In the genomic region with DNA sequence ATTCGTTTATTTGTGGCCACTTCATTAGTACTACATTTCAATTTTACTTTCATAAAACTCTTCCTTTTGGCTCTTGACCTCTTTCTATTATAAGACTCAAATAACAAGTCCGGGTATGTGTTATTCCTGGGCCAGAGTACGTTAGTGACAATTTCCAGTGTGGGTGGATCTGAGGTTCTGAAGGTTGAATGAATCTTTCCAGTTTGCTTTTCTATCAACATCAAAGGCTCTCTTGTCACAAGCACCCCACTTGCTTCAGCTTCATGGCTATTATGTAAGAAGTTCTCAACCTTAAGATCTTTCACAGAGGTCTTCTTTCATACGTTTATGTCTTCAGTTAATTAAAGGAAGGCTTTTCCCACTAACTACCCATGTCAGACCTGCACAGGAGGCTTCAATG, we compare ENCODE assay signal across 21 mouse cellular contexts. TPM values are rescaled to one million over a fixed set of nuclear protein-coding genes. Genes with fewer than 3 reads are reported as not detected.
DNase-seq lines count a peak whose midpoint lies in the region; ATAC-seq lines count a peak whose summit lies in the region.
"Had no signal": no experiment of that assay in that cellular context is flagged by ENCODE, and none has a peak within 500 bp of the region (broad histone marks: within the 10 kb centered on the region; RNA-seq: fewer than 3 reads in every experiment).

No protein-coding gene starts in this region.

- peak; percentile 51 for DNase-seq in CD4-positive, CD25-positive, alpha-beta regulatory T cell, adult 2 months (ENCODE audit: low read depth, low spot score)
- DNase-seq in T-cell, adult 2 months (ENCODE audit: low spot score), result peak; percentile 33
- peak; percentile 33 for DNase-seq in induced T-regulatory cell, adult 2 months (ENCODE audit: low read depth)
- DNase-seq in c-Kit-positive CD71-positive TER-119-positive erythroid progenitor cells, embryonic 14.5 days (ENCODE audit: low spot score), result no peak
- no peak for DNase-seq in testis, postnatal 10 days (ENCODE audit: low spot score)
- no peak for DNase-seq in gastrocnemius, postnatal 25 days
- DNase-seq: adrenal gland, adult 8-10 months; adrenal gland, postnatal 14 days; adrenal gland, postnatal 36 days; cerebellum, adult 11 months; cerebellum, adult 18-20 months; cerebellum, adult 8-10 months; cerebellum, adult 9-11 months; cerebellum, postnatal 14 days; cerebellum, postnatal 36 days; embryo, embryonic 11 days; forebrain, postnatal 0 days had no signal

- ATAC-seq in erythroblast, adult 5-6 weeks (replicated peaks; ENCODE audit: low FRiP score, poor library complexity, severe bottlenecking), result no peak
- ATAC-seq: forebrain, embryonic 13.5 days; forebrain, embryonic 15.5 days; forebrain, postnatal 0 days; Patski had no signal

RNA-seq across cellular contexts. Expression of a gene that starts 47.2 kb away (rescaled TPM):
- 42.3 and 66.0 TPM in 2 replicates for total RNA-seq in erythroblast, adult 5-6 weeks (2015; ENCODE audit: low replicate concordance)
- total RNA-seq in erythroblast, adult 5-6 weeks (2017; ENCODE audit: low replicate concordance), result 69.5 and 91.7 TPM in 2 replicates
- total RNA-seq in gastrocnemius, postnatal 25 days (2021), result 10 to 100 TPM; 58.4 to 62.5 TPM

Comparison
In these comparisons a context has a peak if more than half of its experiments do, and no peak if none do; other contexts are left out.
1. DNase-seq: peak in CD4-positive, CD25-positive, alpha-beta regulatory T cell, adult 2 months (single experiment), T-cell, adult 2 months (single experiment) and induced T-regulatory cell, adult 2 months (single experiment); none in c-Kit-positive CD71-positive TER-119-positive erythroid progenitor cells, embryonic 14.5 days (single experiment), testis, postnatal 10 days (single experiment) and gastrocnemius, postnatal 25 days (single experiment).